Mouse (Mus musculus): Measurements from ENCODE around the gene Nlrp4f. TPM values are rescaled to one million over a fixed set of nuclear protein-coding genes. Genes with fewer than 3 reads are reported as not detected.

The Nlrp4f gene
- total RNA-seq (2021), result not detected

DNA sequence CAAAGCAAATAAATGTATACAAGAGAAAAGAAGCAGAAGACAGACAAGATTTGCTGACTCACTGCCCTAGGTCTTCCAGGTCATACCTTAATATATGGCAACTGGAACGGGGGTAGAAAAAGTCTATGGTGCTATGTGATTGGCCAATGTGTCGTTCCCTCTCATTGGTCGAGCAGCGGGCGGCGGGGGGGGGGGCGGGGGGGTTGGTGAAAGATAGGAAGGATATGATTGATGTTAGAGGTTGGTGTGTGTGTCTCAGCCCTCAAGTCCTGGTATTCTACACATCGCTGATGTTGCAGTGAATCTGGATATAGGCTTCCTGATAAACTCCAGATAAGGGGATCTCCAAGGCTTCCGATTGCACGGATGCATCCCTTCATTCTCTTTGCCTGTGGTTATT lies at the start of gene Nlrp4f:
Gene Nlrp4f, minus strand, starts transcription at position 101 of the 400 bp plus-strand sequence.
- intact Hi-C loops (cut with DNase I), result no loop called here
- no peak for DNase-seq

DNA sequence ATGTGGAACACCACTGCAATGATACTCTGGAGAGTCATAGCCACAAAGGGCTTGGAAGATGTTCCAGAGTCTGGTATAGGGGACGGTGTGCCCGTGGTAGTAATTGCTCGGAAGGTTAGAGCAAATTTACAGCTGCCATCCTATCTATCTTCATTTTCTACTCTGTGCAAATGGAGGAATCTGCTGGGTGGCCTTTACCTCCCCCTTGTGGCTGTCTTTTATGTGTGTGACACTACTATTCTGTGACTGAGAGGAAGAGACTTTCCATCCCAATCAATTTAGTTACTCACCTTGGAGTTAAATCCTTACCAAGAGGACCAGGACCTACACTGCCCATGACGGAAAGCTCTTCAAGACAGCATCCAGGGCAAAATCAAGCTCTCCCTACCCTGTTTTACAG lies 37.5 kb upstream of the Nlrp4f start:
- intact Hi-C loops (cut with DNase I), result loop anchor here (5.0 to 10.0 kb wide), 2 partner anchors 131 to 798 kb away; partner anchors contain the start of gene Mfsd14b
- no peak for DNase-seq

DNA sequence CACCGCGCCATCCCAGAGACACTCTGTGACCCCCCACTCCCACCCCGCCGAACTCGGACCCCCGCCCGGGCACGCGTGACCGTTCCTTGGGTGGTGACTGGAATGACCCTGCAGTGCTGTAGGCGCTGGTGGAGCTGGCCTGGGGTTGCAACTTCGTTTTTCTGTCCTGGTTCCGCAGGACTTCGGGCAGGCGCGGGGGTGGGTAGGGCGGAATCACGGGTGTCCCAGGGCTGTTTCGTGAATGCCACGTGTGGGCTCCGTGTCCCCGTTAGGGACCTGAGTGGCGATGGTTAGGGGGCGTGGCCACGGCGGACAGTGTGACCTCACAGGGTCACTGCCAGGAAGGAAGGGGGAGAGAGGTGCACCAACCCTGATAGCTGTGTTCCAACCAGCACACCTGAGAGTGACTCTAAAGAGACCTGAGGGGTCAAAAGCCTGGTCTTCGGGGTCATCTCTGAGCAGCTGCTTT lies 36.6 kb upstream of the Nlrp4f start:
- no peak for DNase-seq
- intact Hi-C loops (cut with DNase I), result loop anchor here (5.0 to 10.0 kb wide), 2 partner anchors 130 to 798 kb away; partner anchors contain the start of gene Mfsd14b

DNA sequence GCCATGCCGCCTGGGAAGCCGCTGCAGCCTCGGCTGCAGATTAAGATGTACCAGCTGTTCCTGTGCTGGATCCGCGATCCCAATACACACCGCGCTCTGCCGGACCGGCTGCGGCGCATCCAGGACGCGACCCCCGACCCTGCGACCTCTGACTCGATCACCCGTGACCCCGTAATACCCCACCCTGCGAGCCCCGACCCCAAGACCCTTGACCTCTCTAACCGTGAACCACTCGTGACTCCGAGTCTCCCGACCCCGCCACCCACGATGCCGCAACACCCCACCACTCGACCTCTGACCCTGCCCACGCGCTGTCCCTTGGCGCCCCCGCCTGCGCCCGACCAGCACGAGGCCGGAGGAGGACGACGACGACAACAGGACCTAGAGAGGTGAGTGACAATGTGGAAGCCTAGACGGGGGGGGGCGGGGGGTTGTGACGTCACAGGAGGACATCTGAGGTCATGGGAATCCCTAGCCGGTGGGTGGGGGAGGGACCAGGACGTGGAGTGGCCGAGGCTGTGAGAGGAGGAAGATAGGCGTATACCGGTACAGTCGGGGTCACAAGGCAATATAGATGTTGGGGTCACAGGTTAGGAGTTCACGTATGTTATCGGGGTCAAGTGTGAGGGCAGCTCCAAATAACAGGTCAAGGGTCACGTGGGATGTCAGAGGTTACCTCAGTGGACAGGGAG lies 36.0 kb upstream of the Nlrp4f start:
- no peak for DNase-seq
- intact Hi-C loops (cut with DNase I), result loop anchor here (1.0 to 10.0 kb wide), 3 partner anchors 37 to 797 kb away; partner anchors contain the start of genes Mfsd14b and Zfp369

DNA sequence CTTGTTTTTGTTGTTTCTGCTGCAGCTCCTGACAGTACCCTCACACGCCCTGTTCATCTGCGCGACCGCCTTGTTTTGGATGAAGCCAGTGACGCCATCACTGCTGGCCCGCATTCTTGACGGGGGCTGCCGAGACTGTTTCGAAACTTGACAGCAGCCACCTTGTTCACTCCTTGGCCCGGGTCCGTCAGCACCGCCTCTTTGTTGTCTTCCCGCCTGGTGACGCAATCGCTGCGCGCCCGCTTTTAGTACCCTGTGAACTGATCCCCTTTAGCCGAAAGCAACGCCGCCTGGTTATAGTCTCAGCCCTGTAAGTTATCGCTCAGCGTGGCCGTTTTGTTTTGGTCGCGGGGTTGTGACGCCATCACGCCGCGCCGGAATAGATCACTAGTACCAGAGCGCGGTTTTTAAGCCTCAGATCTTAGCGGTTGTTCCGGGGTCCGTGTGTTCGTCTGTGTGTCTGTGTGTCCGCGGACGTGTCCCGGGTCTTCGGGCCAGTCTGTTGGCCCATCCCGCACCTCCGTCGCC lies 35.4 kb upstream of the Nlrp4f start:
- peak; percentile 96 to 97 for DNase-seq
- intact Hi-C loops (cut with DNase I), result loop anchor here (1.0 to 10.0 kb wide), 3 partner anchors 37 to 796 kb away; partner anchors contain the start of genes Mfsd14b and Zfp369

DNA sequence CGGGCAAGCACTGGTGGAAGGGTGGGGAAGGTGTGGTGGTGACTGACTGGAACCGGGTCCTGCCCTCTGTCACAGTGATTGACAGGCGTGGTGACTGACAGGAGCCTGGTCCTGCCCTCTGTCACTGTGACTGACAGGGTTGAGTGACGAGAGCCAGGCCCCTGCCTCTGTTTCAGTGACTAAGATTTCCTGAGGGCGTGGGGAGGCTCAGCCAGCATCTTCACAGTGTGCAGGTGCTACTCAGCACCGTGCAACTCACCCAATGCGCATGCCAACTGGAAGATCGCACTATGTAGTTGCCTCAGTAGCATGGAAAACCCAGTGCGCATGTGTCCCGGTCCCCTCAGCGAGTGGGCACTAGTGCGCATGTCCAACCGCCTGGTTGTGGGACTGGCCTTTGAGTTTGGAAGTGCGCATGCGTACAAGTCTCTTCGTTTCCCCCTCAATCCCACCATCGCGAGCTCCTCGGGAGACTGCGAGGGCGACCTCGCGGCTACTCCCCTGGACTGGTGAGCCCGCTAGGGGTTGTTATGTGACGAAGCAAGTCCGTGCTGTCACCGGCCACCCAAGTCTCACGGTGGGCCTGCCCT lies 34.8 kb upstream of the Nlrp4f start:
- intact Hi-C loops (cut with DNase I), result loop anchor here (1.0 to 10.0 kb wide), 3 partner anchors 38 to 796 kb away; partner anchors contain the start of genes Mfsd14b and Zfp369
- peak in 1 of 2 experiments; percentile 94 for DNase-seq

DNA sequence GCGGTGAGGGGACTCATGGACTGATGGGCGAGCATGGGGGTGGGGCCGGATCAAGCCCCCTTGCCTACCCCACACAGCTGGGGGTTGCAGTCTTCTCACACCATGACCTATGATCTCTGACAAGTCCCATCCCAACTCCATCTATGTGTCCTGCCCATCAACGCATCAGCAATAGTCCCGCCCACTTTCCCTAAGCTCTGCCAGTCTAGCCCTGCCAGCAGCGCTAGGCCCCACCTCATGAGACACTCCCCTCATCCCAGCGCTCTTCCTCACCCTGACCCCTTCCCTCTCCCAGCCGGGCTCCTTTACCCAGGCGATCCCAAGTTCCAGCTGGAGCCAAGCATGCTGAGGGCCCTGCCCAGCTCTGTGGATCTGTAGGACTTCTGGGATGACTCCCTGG lies 31.4 kb upstream of the Nlrp4f start:
- intact Hi-C loops (cut with DNase I), result no loop called here
- no peak for DNase-seq

DNA sequence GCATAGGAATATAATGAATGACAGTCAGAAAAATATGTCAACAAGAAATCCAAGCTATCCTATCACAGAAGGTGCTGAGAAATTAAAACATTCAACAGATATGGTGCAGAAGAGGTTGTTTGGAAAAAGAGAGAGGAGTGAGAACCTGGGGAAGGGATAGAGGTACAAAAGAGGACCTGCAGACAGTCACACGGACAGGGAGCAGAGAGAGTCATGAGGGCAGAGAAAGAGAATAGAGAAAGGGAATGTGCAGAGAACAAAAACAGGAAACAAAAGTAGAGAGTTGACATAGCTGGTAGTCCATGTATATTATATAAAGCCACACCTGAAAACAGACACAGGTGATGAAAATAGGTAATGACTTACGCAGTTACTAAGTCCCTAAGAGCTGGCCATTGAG lies 20.9 kb upstream of the Nlrp4f start:
- DNase-seq, result no peak
- intact Hi-C loops (cut with DNase I), result no loop called here

DNA sequence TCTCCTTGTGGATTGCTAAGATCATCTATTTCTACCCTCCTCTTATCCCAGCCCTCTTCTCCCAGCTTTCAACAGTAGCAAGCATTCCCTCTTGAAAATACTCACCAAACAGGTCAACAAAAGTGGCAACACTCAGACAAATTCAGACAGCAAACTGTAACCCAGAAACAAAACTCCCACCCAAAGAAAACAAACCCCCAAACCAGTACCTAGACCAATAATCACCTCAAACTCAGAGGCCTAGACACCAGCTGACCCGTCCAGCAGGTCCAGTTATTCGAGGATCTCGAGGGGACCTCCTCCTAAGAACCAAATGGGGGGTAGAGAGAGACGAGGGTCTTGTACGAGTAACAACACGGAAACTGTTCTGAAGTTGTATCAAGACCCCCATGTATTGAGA lies 20.2 kb upstream of the Nlrp4f start:
- intact Hi-C loops (cut with DNase I), result no loop called here
- DNase-seq, result no peak

DNA sequence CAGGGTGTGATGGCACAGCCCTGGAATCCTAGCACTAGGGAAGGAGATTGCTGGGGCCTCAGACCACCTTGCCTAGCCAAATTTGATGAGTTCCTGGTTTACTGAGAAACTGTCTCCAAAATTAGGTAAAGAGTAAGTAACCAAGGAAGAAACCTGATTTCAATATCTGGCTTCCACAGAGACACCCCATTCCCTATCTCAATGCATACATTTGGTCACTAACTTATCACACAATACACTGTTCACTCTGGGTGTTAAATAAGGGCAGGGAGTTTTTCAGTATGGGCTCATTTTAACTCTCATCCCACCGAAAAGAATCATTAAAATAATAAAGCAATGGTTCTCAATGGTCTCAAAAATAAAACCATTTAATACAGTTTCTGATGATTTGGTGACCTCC lies 5.1 kb downstream of the Nlrp4f start:
- intact Hi-C loops (cut with DNase I), result no loop called here

DNA sequence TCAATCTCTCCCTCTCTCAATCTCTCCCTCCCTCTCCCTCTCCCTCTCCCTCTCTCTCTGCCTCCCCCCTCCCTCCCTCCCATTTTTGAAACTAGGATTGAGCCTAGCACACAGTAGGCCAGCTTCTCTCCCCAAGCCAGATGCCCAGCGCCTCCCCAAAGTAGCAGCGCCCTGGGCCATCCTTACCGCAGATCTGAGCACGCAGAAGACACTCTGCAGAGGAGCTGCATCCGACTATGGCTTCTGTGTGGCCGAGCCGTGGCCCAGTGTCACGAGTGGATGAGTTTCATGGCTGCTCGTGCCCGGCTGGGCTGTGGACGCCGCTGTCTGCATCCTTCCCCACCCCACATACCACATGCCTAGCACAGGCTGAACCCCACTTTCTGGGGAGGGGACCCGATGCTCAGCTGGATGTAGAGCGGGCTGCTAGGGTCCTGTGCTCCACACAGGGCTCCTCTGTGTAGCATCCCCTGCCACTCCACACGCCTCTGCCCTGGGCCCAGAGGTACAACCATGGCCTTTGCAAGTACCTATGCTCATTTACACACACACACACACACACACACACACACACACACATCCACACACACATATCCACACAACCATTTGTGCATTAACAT lies 29.2 kb downstream of the Nlrp4f start:
- DNase-seq, result no peak
- intact Hi-C loops (cut with DNase I), result loop anchor here (1.0 kb wide), 1 partner anchor 135 kb away; no protein-coding TSS in a partner anchor

More for the DNA sequence above, 5.1 kb downstream of the Nlrp4f start:
- no peak for DNase-seq

DNA sequence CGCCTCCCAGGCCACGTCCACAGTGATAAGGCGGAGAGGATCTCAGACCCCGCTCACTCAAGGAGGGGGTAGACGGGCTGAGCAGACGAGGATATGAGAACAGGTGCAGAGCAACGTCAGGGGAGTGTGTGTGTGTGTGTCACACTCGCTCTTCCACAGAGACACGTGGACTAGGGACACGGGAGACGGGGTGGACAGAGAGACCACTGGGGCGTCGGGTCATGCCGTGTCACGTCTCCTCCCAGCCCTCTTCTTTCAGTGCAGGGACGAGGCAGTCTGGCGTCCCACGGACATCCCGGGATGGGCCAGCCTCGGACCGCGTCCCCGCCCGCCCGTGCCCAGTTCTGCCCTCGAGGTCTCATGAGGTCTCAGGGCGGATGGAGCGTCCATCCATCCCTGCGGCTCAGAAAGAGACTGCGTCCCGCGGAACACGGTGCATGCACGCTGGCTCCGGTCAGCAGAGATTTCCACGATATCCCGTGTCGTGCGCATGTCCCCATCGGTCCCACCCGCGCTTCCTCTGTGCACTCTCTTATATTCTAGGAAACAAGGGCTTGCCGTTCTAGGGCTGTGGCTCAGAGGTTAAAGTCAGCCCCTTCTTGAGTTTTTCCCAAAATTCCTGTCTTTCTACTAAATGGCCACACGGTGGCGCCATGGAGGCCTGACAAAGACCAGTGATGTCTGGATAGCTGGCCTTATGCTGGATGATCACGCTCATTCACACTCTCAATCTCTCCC lies 29.9 kb downstream of the Nlrp4f start:
- peak; percentile 12 to 21 for DNase-seq
- intact Hi-C loops (cut with DNase I), result loop anchor here (1.0 kb wide), 1 partner anchor 135 kb away; no protein-coding TSS in a partner anchor

DNA sequence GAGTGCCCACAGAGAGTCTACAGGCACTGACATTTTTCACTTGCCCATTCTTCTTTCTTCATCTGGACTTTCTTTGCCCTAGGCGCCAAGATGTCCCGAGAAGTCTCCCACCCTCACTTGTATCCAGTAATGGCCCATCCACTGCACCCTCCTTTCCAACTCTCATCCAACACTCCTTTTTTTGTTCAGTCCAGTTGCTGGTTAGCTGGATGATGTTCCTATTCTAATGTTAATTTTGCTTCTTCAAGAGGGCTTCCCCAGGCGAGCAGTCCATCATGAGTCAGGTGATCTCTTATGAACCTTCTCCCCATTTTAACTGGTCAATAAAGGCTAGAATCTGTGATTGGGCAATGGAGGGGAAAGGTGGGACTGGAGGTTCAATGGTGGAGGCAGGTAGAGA lies 31.7 kb downstream of the Nlrp4f start:
- intact Hi-C loops (cut with DNase I), result no loop called here
- no peak for DNase-seq

DNA sequence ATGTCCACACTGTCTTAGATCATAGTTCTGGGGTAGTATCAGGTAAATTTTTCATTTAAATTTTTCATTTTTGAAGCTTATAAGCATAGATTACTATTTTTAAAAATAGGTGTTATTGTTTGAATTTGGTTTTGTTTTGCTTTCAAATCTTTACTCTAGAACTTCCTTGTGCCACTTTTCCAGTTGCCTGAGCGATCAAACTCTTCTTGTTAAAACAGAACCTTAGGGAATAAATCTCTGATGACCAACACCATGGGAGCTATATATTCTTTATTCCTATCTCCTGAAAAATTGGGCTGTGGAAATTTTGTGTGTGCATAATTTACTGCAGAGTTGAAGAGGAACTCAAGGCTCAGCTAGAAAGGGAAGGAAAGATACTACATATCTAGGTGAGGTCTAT lies 55.8 kb downstream of the Nlrp4f start, which contains the start of gene Olfr466:
Gene Olfr466, plus strand, starts transcription at position 301 of the 400 bp plus-strand sequence.
- DNase-seq, result no peak
- intact Hi-C loops (cut with DNase I), result no loop called here

DNA sequence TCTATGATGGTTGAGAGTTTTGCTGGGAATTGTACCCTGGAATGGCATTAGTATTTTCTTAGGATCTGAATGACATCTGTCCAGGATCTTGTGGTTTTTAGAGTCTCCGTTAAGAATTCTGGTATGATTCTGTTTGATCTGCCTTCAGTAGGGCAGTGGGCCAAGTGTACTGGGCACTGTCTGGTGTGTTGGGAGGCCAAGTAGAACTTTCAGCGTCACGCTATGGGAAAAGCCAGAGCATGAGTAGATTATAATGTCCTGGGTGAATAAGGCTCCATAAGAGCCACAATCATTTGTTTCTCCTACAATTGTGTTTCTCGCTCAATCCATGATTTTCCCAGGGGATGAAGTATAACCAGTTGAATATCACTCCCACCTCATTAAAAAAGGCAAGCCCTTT lies 68.0 kb downstream of the Nlrp4f start, which contains the start of gene Olfr465-ps1:
Gene Olfr465-ps1, plus strand, starts transcription at position 301 of the 400 bp plus-strand sequence.
- DNase-seq, result no peak
- intact Hi-C loops (cut with DNase I), result no loop called here

Other genes starting within 250 kb of the Nlrp4f start
- not detected for gene Spata31d1c, start 172.9 kb downstream of the Nlrp4f start, total RNA-seq (2021)
- gene Prss47, start 153.2 kb downstream of the Nlrp4f start, total RNA-seq (2021), result not detected
- 10 to 100 TPM; 18.8 to 19.4 TPM for gene Mfsd14b, start 93.0 kb downstream of the Nlrp4f start, total RNA-seq (2021)
- not detected for gene Olfr465-ps1, start 67.9 kb downstream of the Nlrp4f start, total RNA-seq (2021)
- gene Olfr466, start 55.7 kb downstream of the Nlrp4f start, total RNA-seq (2021), result not detected
- gene Gm10775, start 53.6 kb upstream of the Nlrp4f start, total RNA-seq (2021), result not detected
- gene Zfp369, start 72.8 kb upstream of the Nlrp4f start, total RNA-seq (2021), result 10 to 100 TPM; 21.9 to 26.0 TPM